7 mouse cellular contexts compared by ENCODE assay signal in genomic region chrX:144403526-144403925, GRCm38 (mm10). TPM values are rescaled to one million over a fixed set of nuclear protein-coding genes. Genes with fewer than 3 reads are reported as not detected.
DNase-seq lines count a peak whose midpoint lies in the region; ATAC-seq and TF ChIP-seq lines count a peak whose summit lies in the region.

No protein-coding gene starts in this region.

- no peak overlapping the region for H3K4me2 ChIP-seq in midbrain, embryonic 14.5 days (ENCODE audit: low read length)

- in situ Hi-C loops in ES-E14 (cut with MboI; ENCODE audit: low sequenced_read_pairs in 2 of 2, unreplicated experiment in 2 of 2): no loop called here

- H3K36me3 ChIP-seq in ES-E14 (ENCODE audit: control insufficient read depth, insufficient read depth, low read length, poor library complexity, severe bottlenecking): no peaks in the 10 kb centered on the region
- H3K36me3 ChIP-seq in embryonic facial prominence, embryonic 10.5 days (replicated peaks): no peaks in the 10 kb centered on the region
- no peaks in the 10 kb centered on the region for H3K36me3 ChIP-seq in midbrain, embryonic 14.5 days (ENCODE audit: control insufficient read depth, insufficient read depth, low read length)

- H3K9me3 ChIP-seq in ES-E14 (ENCODE audit: control insufficient read depth, insufficient read depth, low read depth, low read length): no peaks in the 10 kb centered on the region
- no peaks in the 10 kb centered on the region for H3K9me3 ChIP-seq in embryonic facial prominence, embryonic 10.5 days
- no peaks in the 10 kb centered on the region for H3K9me3 ChIP-seq in midbrain, embryonic 14.5 days (ENCODE audit: control insufficient read depth, low read length)

- peak; percentile 79 for TF ChIP-seq CTCF in left cerebral cortex, adult 2 months (IDR thresholded peaks at IDR 0.05)

- intact Hi-C loops in left cerebral cortex, adult 2 months (cut with DNase I): no loop called here

- peaks cover 14% of the 10 kb centered on the region for H3K27me3 ChIP-seq in embryonic facial prominence, embryonic 10.5 days (replicated peaks; ENCODE audit: low read depth, poor library complexity, severe bottlenecking)
- H3K27me3 ChIP-seq in midbrain, embryonic 14.5 days (ENCODE audit: control insufficient read depth, insufficient read depth, low read length): no peaks in the 10 kb centered on the region

- H3K9ac ChIP-seq in ES-E14 (ENCODE audit: insufficient read depth, low read depth, low read length, poor library complexity, severe bottlenecking): no peak overlapping the region
- H3K9ac ChIP-seq in midbrain, embryonic 14.5 days (replicated peaks; ENCODE audit: low read length): no peak overlapping the region

- H3K4me1 ChIP-seq in ES-E14 (ENCODE audit: control insufficient read depth in 2 of 2, insufficient read depth in 2 of 2, low read length in 2 of 2, poor library complexity in 1 of 2): no peaks in the 10 kb centered on the region
- H3K4me1 ChIP-seq in embryonic facial prominence, embryonic 10.5 days: no peaks in the 10 kb centered on the region
- no peaks in the 10 kb centered on the region for H3K4me1 ChIP-seq in midbrain, embryonic 14.5 days (ENCODE audit: control insufficient read depth, insufficient read depth, low read length)

- peak; percentile 70; the same call in 1 of the 2 replicates for ATAC-seq in midbrain, embryonic 14.5 days (ENCODE audit: low FRiP score, low TSS enrichment)

- peak; percentile 26 for DNase-seq in ES-E14 (ENCODE audit: low read depth, low spot score)
- peak; percentile 67 for DNase-seq in adrenal gland, postnatal 14 days
- DNase-seq in embryonic facial prominence, embryonic 10.5 days (ENCODE audit: low spot score): peak; percentile 54
- DNase-seq in heart, postnatal 4 days: peak; percentile 65
- peak; percentile 49 to 61 for DNase-seq in left cerebral cortex, adult 2 months (ENCODE audit: extremely low spot score in 1 of 2, low spot score in 2 of 2)
- peak; percentile 73 for DNase-seq in midbrain, embryonic 14.5 days
- peak; percentile 14 for DNase-seq in spleen, adult 12 weeks (ENCODE audit: low spot score)

- H3K4me3 ChIP-seq in ES-E14 (ENCODE audit: insufficient read depth in 1 of 2, low read depth in 1 of 2, low read length in 2 of 2, poor library complexity in 1 of 2, severe bottlenecking in 1 of 2): no peak overlapping the region
- H3K4me3 ChIP-seq in embryonic facial prominence, embryonic 10.5 days: no peak overlapping the region
- H3K4me3 ChIP-seq in left cerebral cortex, adult 2 months: no peak overlapping the region
- no peak overlapping the region for H3K4me3 ChIP-seq in midbrain, embryonic 14.5 days (replicated peaks; ENCODE audit: low read depth, low read length)

- H3K27ac ChIP-seq in ES-E14 (ENCODE audit: insufficient read depth, low read depth, low read length, poor library complexity, severe bottlenecking): no peak overlapping the region
- no peak overlapping the region for H3K27ac ChIP-seq in embryonic facial prominence, embryonic 10.5 days (replicated peaks)
- no peak overlapping the region for H3K27ac ChIP-seq in left cerebral cortex, adult 2 months
- H3K27ac ChIP-seq in midbrain, embryonic 14.5 days (replicated peaks; ENCODE audit: low read depth, low read length): no peak overlapping the region

- WGBS in embryonic facial prominence, embryonic 10.5 days: 38% methylated on average over 7 of the region's 7 CpGs
- 35% methylated on average over 7 of the region's 7 CpGs for WGBS in midbrain, embryonic 14.5 days

TF ChIP-seq in ES-E14, 5 proteins besides CTCF, POLR2A, EP300 and RAD21:
- no peak for TF ChIP-seq HCFC1 (IDR thresholded peaks at IDR 0.05; ENCODE audit: borderline replicate concordance, insufficient read depth, low read length)
- no peak for TF ChIP-seq ZNF384 (IDR thresholded peaks at IDR 0.05; ENCODE audit: low read depth, low read length)
- no peak for TF ChIP-seq ZC3H11A (IDR thresholded peaks at IDR 0.05; ENCODE audit: borderline replicate concordance, low read depth, low read length)
- TF ChIP-seq MAFK (IDR thresholded peaks at IDR 0.05; ENCODE audit: insufficient read depth, low read depth, low read length): no peak
- no peak for TF ChIP-seq CHD2 (IDR thresholded peaks at IDR 0.05; ENCODE audit: low read depth, low read length)

RNA-seq across cellular contexts. Expression of gene Trpc5os, which starts 52.9 kb away (rescaled TPM):
- total RNA-seq in ES-E14 (2012; rRNA removed): 0.27 and 0.79 TPM in 2 replicates
- not detected in 2 replicates for total RNA-seq in adrenal gland, postnatal 14 days (2021)
- polyA plus RNA-seq in embryonic facial prominence, embryonic 10.5 days (2016; fragmentation: Nextera tagmentation; extraction: Ambion mirVana): not detected in 2 replicates
- under 1 TPM in 1 of 2 experiments, not detected in 1; 0.10 TPM for total RNA-seq in heart, postnatal 4 days (2021)
- total RNA-seq in left cerebral cortex, adult 2 months (2021): not detected
- not detected in 2 replicates for polyA plus RNA-seq in midbrain, embryonic 14.5 days (2014; fragmentation: Nextera tagmentation; extraction: Ambion mirVana)

Comparison
In these comparisons a context has a peak if more than half of its experiments do, and no peak if none do; other contexts are left out.
1. DNase-seq: peak in every context shown above with its lines; median percentile 73 in midbrain, embryonic 14.5 days; 67 in adrenal gland, postnatal 14 days; 65 in heart, postnatal 4 days; 55 in left cerebral cortex, adult 2 months; 54 in embryonic facial prominence, embryonic 10.5 days; 26 in ES-E14; 14 in spleen, adult 12 weeks.